Mouse (Mus musculus) heart, adult 2 months (tissue): ENCODE data around the gene Dpf3.

Experiments used
- CTCF ChIP-seq: fragments of 200-600 bp; IDR thresholded peaks from 2 replicates; pipeline ENCODE4 v1.8.1; 2022; ENCODE audit warnings: antibody characterized with exemption, mild to moderate bottlenecking, moderate library complexity
- EP300 ChIP-seq: fragments of 200-500 bp; IDR thresholded peaks from 2 replicates; pipeline ENCODE4 v1.6.1; 2011; ENCODE audit warnings: low read depth, low read length, control low read depth; ENCODE audit not compliant: insufficient read depth
- POLR2A ChIP-seq: fragments of 200-500 bp; IDR thresholded peaks from 2 replicates; pipeline ENCODE4 v1.6.1; 2011; ENCODE audit warnings: mild to moderate bottlenecking, low read depth, low read length, control low read depth; ENCODE audit not compliant: insufficient read depth

GRCm38 (mm10) chr12:83286496-83287492, 200.7 kb downstream of the Dpf3 start:
- TF ChIP-seq CTCF (no peak), POLR2A (no peak), EP300 (no peak)
